Mouse (Mus musculus): ENCODE measurements around the gene Olfr1513.

Olfr1513 gene

DNA sequence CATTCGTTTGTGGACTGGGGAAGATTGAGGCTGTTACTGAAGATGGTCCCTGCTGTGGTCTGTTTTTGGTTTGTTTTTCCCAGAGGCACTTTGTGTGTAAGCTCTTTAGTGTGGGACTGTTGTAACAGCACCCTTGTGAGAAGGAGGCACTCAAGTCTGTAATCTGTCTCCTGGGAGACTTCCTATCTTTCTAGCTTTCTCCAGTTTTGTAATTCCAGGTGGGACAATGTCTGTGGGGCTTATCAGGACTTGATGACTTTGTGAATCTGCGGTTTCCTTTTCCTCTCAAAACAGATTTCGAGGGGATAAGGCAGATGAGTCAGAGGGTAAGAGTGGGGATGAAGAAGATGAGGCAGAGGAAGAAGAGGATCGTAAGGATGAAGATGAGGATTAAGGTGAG, at the start of gene Olfr1513:
Gene Olfr1513 (minus strand): TSS at position 101 of the 400 bp plus-strand sequence.
- no peak for DNase-seq

DNA sequence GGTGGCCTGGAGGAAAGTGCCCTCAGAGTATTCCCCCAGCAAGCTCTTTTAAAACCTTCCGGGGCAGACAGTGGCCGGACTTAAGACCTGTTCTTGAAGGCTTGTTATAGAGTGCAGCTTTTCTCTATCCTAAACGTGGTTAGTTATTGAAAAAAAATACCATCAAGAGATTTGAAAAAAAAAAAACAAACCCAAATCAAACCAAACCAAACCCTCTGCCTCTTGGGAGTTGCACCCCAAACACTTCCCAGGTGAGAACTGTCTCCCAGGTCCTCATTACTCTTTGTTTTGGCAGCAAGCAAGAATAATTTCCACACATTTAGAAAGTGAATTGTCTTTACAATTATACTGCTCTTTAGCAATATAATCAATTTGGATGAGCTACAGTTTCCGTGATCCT, 41.1 kb upstream of the Olfr1513 start, which contains the start of gene Olfr1511:
Gene Olfr1511 (minus strand): TSS at position 101 of the 400 bp plus-strand sequence.
- no peak for DNase-seq

DNA sequence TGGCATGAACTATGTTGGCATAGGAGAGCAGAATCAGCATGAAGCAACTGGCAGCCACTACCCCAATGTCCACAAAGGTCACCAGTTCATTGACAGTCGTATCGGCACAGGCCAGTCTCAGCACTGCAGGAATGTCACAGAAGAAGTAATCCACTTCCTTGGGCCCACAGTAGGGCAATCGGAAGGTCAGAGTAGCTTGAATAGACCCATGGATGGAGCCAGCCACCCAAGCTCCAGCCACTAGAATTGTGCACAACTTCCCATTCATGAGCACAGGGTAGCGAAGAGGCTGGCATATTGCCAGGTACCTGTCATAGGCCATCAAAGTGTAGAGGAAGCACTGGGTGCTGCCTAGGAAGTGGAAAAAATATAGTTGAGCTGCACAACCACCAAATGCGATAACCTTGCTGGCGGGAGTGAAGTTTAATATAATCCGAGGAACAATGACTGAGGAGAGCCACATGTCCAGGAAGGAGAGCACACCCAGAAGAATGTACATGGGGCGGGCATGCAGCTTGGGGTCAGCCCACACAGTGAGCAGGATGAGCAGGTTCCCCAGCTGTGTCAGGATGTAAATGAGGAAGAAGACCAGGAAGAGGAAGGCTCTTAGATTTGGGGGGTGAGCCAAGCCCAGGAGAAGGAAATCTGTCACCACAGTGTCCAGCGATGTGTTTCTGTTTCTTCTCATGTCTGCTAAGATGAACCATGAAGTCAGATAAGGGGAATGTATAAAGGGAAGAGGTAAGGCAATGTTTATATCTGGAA, 34.1 kb upstream of the Olfr1513 start:
- peak; percentile 91 for DNase-seq

DNA sequence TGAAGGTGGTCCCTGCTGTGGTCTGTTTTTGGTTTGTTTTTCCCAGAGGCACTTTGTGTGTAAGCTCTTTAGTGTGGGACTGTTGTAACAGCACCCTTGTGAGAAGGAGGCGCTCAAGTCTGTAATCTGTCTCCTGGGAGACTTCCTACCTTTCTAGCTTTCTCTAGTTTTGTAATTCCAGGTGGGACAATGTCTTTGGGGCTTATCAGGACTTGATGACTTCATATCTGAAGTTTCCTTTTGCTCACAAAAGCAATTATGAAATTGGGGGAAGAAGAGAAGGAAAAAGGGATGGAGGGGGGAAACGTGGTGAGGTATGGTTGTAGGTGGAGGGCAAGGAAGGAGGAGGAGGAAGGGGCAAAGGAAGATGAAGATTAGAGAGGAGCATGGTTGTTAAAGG, 22.9 kb upstream of the Olfr1513 start, which contains the start of gene Olfr1512:
Gene Olfr1512 (minus strand): TSS at position 101 of the 400 bp plus-strand sequence.
- no peak for DNase-seq

DNA sequence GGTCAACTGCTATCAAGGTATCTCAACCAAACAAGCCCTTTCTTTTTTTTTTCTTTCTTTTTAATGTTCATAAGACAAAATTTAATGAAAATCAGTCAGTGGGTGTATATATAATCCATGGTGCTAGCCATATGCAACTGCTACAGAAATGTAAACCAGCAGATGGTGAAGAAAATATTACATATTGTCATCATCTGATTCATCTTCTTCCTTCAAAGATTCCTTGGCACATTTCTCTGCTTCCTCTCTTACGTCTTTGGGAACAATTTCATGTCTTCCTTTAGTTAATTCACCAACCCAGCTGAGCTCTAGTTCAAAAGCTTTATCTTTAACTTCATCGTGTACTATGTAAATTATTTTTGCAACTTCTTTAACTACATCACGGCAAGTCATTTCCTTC, 12.5 kb upstream of the Olfr1513 start:
- DNase-seq = no peak

GRCm38 (mm10) chr14:52339512-52339852, 16.7 kb downstream of the Olfr1513 start:
- DNase-seq = peak; percentile 77

GRCm38 (mm10) chr14:52338751-52339511, 17.3 kb downstream of the Olfr1513 start:
- peak; percentile 83 for DNase-seq

DNA sequence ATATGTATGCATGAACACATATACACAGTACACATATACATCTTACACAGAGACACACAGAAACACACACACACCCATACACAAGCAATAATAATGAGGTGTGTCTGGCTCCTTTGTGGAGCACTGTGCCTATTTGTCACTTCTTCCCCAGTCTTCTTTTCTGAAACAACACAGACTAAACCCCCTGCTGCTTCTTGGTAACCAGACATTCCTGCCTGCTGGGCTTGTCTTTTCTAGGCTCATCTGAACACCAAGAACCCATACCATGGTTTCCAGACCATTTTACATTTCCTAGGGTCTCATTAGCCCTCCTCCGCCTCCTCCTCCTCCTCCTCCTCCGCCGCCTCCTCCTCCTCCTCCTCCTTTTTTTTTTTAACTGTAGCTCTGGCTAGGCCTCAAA, 24.0 kb downstream of the Olfr1513 start:
- no peak for DNase-seq

DNA sequence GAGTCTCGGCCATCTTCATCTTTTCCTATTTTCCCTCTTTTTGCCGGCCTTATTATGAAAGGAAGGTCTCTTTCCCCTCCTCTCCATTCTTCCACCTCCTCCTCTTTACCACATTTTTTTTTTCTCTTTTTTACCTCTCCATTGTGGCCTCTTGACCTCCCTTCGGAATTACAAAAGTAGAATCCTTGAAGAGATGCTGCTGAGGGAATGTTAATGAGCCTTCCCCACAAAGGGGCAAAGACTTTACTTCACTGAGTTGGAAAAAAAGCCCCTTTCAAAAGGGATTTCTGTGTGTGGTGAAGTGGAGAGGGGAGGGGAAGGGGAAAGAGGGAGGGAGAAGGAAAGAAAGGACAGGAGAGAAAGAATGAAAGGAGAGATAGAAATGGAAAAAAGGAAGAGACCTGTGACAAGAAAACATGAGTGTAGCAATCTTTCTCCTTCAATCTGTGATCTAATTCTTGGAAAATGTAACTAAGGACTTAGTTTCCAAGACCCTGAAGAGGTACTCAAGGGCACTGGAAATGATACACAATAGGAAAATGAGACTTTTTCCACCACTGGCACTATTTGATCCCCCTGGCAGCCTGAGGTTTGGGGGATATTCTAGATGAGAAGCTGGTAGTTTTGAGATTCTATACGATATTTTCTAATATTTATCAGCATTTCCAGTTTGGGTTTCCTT, 25.0 kb downstream of the Olfr1513 start:
- peak; percentile 13 for DNase-seq

- DNase-seq = peak; percentile 77
Measured at GRCm38 (mm10) chr14:52327910-52328812, 28.0 kb downstream of the Olfr1513 start, which contains the start of gene Sall2. Gene Sall2, minus strand, starts transcription at chr14:52328762.

- no peak for DNase-seq
Measured at GRCm38 (mm10) chr14:52327375-52327901, 28.8 kb downstream of the Olfr1513 start.

- DNase-seq = peak; percentile 62
Measured at GRCm38 (mm10) chr14:52325890-52326289, 30.3 kb downstream of the Olfr1513 start.

DNA sequence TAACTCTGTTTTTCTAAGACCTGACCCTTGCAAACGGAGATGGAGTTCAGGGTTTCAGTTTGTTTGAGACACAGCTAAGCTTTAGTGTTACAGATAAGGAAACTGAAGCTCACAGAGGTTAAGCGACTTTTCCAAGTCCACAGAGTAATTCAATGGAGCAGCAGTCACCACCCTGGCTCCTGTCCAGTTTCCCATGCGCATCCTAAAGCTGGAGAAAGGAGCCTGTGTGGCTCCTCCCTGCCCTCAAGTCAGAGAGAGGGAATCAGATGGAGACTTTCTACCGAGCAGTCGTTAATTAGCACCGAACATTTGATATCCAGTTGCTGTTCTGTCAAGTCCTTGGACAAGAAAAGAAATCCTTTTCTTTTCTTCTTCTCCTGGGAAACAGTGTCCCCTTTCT, 36.8 kb downstream of the Olfr1513 start:
- DNase-seq = peak; percentile 18

DNA sequence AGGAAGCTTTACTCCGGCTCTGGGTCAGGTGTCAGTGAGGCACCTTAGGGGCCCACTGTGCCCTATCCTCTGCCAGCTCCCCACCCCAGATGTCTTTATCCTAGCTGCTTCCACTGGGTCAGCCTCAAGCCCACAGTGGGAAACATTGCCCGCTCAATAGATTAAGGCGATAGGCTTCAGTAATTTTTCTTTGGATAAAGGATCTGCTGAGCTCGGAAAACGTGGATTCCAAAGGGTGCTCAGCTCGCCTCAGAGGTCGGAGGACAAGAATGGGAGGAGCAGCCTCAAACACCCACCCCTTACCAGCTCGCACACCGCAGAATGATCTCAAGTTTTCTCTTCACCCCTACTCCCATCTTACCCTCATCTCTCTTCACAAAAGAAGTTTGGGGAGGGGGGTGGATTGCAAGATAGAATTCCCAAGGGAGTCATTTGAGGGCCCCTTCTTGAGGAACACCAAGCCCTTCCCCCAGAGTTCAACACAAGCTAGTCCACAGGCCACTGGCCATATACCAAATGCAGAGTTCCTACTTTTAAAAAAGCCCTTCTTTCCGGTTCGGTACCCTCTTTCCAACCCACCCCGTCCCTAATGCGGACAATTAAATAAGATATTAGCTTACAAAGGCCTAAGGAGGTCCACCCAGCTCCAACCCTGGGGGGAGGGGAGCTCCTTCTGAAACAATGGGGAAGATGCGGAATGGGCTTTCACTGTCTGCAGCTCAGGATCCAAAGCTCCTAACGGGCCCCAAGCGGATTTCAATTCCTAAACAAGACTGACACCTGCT, 39.6 kb downstream of the Olfr1513 start:
- DNase-seq = peak; percentile 89

- DNase-seq = peak; percentile 98
Measured at GRCm38 (mm10) chr14:52315792-52316440, 40.3 kb downstream of the Olfr1513 start.

GRCm38 (mm10) chr14:52315283-52315780, 40.9 kb downstream of the Olfr1513 start:
- peak; percentile 90 for DNase-seq

- no peak for DNase-seq
Measured at GRCm38 (mm10) chr14:52314808-52315150, 41.4 kb downstream of the Olfr1513 start.

DNA sequence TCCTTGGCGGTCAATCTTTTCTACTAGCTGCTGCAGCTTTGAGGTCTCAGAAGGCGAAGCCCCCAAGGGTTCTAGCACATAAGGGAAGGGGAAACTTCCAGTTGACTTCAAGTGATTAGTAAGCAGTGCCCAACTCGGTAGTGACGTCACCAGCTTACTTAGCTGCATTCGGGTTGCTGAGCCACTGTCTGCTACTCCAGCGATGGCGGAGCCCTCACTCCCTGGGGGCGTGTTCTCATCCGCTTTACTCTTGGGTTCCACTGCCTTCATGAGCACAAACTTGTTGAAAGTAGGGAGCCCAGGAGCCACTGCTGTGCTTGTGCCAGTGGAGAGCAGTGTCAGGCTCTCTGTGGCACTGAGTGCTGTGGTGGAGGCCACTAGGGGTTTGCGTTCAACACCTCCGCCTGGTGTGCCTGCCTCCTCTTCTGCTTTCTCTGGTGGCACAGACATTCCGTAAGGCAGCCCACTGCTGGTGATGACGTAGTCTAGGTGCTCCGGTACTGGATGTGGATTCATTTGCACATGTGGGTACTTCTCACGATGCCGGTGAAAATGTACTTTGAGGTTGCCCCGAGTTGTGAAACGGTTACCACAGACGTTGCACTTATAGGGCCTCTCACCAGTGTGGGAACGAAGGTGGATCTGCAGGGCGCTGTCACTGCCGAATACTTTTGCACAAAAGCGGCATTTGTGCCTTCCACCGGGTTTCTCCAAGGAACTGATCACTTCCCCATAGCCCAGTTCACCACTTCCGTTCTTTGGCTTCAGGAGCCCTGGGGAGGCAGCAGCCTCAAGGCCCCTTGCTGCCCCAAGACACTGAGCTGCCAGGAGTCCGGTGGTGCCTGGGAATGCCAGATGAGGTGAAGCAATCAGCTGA, 42.0 kb downstream of the Olfr1513 start:
- DNase-seq = peak; percentile 94

DNA sequence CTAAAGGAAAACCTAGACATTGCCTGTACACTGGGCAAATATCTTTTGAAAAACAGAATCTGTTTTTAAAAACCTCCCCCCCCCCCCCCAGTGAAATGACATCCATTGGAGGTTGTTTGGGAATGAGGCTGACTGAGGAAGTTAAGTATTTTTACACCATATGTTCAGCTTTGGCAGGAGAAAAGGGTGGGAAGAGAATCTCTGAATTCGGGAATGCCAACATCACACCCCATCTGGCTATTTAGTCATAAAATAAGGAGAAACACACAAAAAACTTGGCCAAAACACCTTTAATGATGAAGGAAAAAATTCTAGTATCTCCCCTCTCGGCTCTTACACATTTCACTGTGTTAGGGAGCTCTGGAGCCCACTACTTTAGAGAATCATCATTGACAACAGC, 45.3 kb downstream of the Olfr1513 start:
- no peak for DNase-seq

Data from heart, adult 11 months (tissue).